Mouse (Mus musculus): ENCODE results near the gene Myh10. TPM values are rescaled to one million over a fixed set of nuclear protein-coding genes. Genes with fewer than 3 reads are reported as not detected.
A peak's percentile ranks its signal among the peaks of the same experiment; 100 is the strongest.
"Not testable (repeated sequence)": the region's sequence is repeated elsewhere in the genome, so short reads cannot be mapped to it uniquely, and the experiment has no call there.

The Myh10 gene
- polyA plus RNA-seq, 1 experiment from 2014 or later, result 129 TPM

GRCm38 (mm10) chr11:68831580-68831979 is 140.2 kb downstream of the Myh10 start:
- not testable (repeated sequence) for ATAC-seq (ENCODE audit: low FRiP score, low read depth); H3K27ac ChIP-seq; H3K9me3 ChIP-seq; H3K4me1 ChIP-seq; H3K9ac ChIP-seq; H3K27me3 ChIP-seq (replicated peaks); H3K4me2 ChIP-seq (replicated peaks); H3K4me3 ChIP-seq
- WGBS, result 95% methylated on average over 5 of the region's 5 CpGs
- peaks cover 63% of the 10 kb centered on the region for H3K36me3 ChIP-seq

GRCm38 (mm10) chr11:68832793-68833192 is 141.4 kb downstream of the Myh10 start:
- Histone ChIP-seq H3K36me3 (peaks cover 63% of the 10 kb centered on the region), H3K9ac (no peak overlapping the region), H3K27me3 (replicated peaks) (no peaks in the 10 kb centered on the region), H3K27ac (no peak overlapping the region), H3K4me1 (no peaks in the 10 kb centered on the region), H3K4me2 (replicated peaks) (no peak overlapping the region), H3K4me3 (no peak overlapping the region), H3K9me3 (no peaks in the 10 kb centered on the region)
- no peak for ATAC-seq (ENCODE audit: low FRiP score, low read depth)
- WGBS, result 73% methylated on average over 4 of the region's 4 CpGs

GRCm38 (mm10) chr11:68833593-68833992 is 142.2 kb downstream of the Myh10 start:
- Histone ChIP-seq H3K27me3 (replicated peaks) (no peaks in the 10 kb centered on the region), H3K4me1 (no peaks in the 10 kb centered on the region), H3K36me3 (peaks cover 55% of the 10 kb centered on the region), H3K9me3 (no peaks in the 10 kb centered on the region), H3K4me2 (replicated peaks) (no peak overlapping the region), H3K9ac (no peak overlapping the region), H3K27ac (no peak overlapping the region), H3K4me3 (no peak overlapping the region)
- ATAC-seq (ENCODE audit: low FRiP score, low read depth), result no peak

- no peak overlapping the region for H3K27ac ChIP-seq
- no peaks in the 10 kb centered on the region for H3K4me1 ChIP-seq
- 94% methylated on average over 3 of the region's 3 CpGs for WGBS
- peaks cover 54% of the 10 kb centered on the region for H3K36me3 ChIP-seq
- no peak overlapping the region for H3K4me2 ChIP-seq (replicated peaks)
- H3K4me3 ChIP-seq, result no peak overlapping the region
- no peaks in the 10 kb centered on the region for H3K9me3 ChIP-seq
- no peak for ATAC-seq (ENCODE audit: low FRiP score, low read depth)
- no peaks in the 10 kb centered on the region for H3K27me3 ChIP-seq (replicated peaks)
- no peak overlapping the region for H3K9ac ChIP-seq
Measured at GRCm38 (mm10) chr11:68835034-68835433, 143.7 kb downstream of the Myh10 start.

GRCm38 (mm10) chr11:68839606-68840005 is 148.2 kb downstream of the Myh10 start:
- H3K27me3 ChIP-seq (replicated peaks), result no peaks in the 10 kb centered on the region
- WGBS, result 69% methylated on average over 5 of the region's 5 CpGs
- no peak overlapping the region for H3K27ac ChIP-seq
- H3K4me2 ChIP-seq (replicated peaks), result no peak overlapping the region
- no peak overlapping the region for H3K4me3 ChIP-seq
- H3K9ac ChIP-seq, result no peak overlapping the region
- peaks cover 54% of the 10 kb centered on the region for H3K36me3 ChIP-seq
- ATAC-seq (ENCODE audit: low FRiP score, low read depth), result no peak
- no peaks in the 10 kb centered on the region for H3K4me1 ChIP-seq
- no peaks in the 10 kb centered on the region for H3K9me3 ChIP-seq

- Histone ChIP-seq H3K4me3 (no peak overlapping the region), H3K36me3 (no peaks in the 10 kb centered on the region), H3K4me2 (replicated peaks) (peak overlapping the region; percentile 30; the same call in 1 of the 2 replicates), H3K27me3 (replicated peaks) (no peaks in the 10 kb centered on the region), H3K9ac (no peak overlapping the region), H3K27ac (no peak overlapping the region), H3K9me3 (no peaks in the 10 kb centered on the region), H3K4me1 (peaks cover 18% of the 10 kb centered on the region)
- 91% methylated on average over 7 of the region's 7 CpGs for WGBS
- no peak for ATAC-seq (ENCODE audit: low FRiP score, low read depth)
Measured at GRCm38 (mm10) chr11:68850862-68851261, 159.5 kb downstream of the Myh10 start.

GRCm38 (mm10) chr11:68851644-68852485 is 160.5 kb downstream of the Myh10 start:
- no peak for ATAC-seq (ENCODE audit: low FRiP score, low read depth)
- H3K4me1 ChIP-seq, result peaks cover 18% of the 10 kb centered on the region
- WGBS, result 6% methylated on average over 13 of the region's 13 CpGs

GRCm38 (mm10) chr11:68852486-68852901 is 161.1 kb downstream of the Myh10 start:
- Histone ChIP-seq H3K36me3 (no peaks in the 10 kb centered on the region), H3K27ac (peak overlapping the region; percentile 87), H3K9me3 (no peaks in the 10 kb centered on the region), H3K4me3 (peak overlapping the region; percentile 89), H3K27me3 (replicated peaks) (no peaks in the 10 kb centered on the region), H3K4me2 (replicated peaks) (peak overlapping the region; percentile 69), H3K4me1 (peaks cover 18% of the 10 kb centered on the region), H3K9ac (peak overlapping the region; percentile 87)
- no peak; the same call in none of the 2 replicates for ATAC-seq (ENCODE audit: low FRiP score, low read depth)
- under 1% methylated on average over 36 of the region's 36 CpGs for WGBS

More at GRCm38 (mm10) chr11:68851644-68852485, 160.5 kb downstream of the Myh10 start:
- Histone ChIP-seq H3K9ac (peak overlapping the region; percentile 87), H3K4me3 (peak overlapping the region; percentile 89), H3K9me3 (no peaks in the 10 kb centered on the region), H3K4me2 (replicated peaks) (peak overlapping the region; percentile 69), H3K27me3 (replicated peaks) (no peaks in the 10 kb centered on the region), H3K36me3 (no peaks in the 10 kb centered on the region), H3K27ac (peak overlapping the region; percentile 87)

GRCm38 (mm10) chr11:68852932-68853409 is 161.6 kb downstream of the Myh10 start:
- WGBS, result under 1% methylated on average over 42 of the region's 42 CpGs
- ATAC-seq (ENCODE audit: low FRiP score, low read depth), result peak; percentile 100
- H3K9me3 ChIP-seq, result no peaks in the 10 kb centered on the region
- H3K4me2 ChIP-seq (replicated peaks), result peak overlapping the region; percentile 69
- H3K36me3 ChIP-seq, result no peaks in the 10 kb centered on the region
- peaks cover 18% of the 10 kb centered on the region for H3K4me1 ChIP-seq
- peak overlapping the region; percentile 87 for H3K27ac ChIP-seq
- H3K9ac ChIP-seq, result peak overlapping the region; percentile 87
- H3K27me3 ChIP-seq (replicated peaks), result no peaks in the 10 kb centered on the region
- H3K4me3 ChIP-seq, result peak overlapping the region; percentile 89

GRCm38 (mm10) chr11:68853611-68854401 is 162.4 kb downstream of the Myh10 start:
- peak; percentile 13; the same call in 1 of the 2 replicates for ATAC-seq (ENCODE audit: low FRiP score, low read depth)
- WGBS, result 54% methylated on average over 14 of the region's 14 CpGs
- H3K27ac ChIP-seq, result no peak overlapping the region

GRCm38 (mm10) chr11:68854621-68855020 is 163.3 kb downstream of the Myh10 start:
- Histone ChIP-seq H3K9ac (no peak overlapping the region), H3K4me2 (replicated peaks) (no peak overlapping the region), H3K36me3 (no peaks in the 10 kb centered on the region), H3K9me3 (no peaks in the 10 kb centered on the region), H3K4me1 (peaks cover 18% of the 10 kb centered on the region), H3K4me3 (no peak overlapping the region), H3K27ac (no peak overlapping the region), H3K27me3 (replicated peaks) (no peaks in the 10 kb centered on the region)
- 95% methylated on average over 3 of the region's 3 CpGs for WGBS
- no peak for ATAC-seq (ENCODE audit: low FRiP score, low read depth)

More at GRCm38 (mm10) chr11:68853611-68854401, 162.4 kb downstream of the Myh10 start:
- Histone ChIP-seq H3K4me2 (replicated peaks) (peak overlapping the region; percentile 69), H3K36me3 (no peaks in the 10 kb centered on the region), H3K4me3 (peak overlapping the region; percentile 31), H3K9ac (peak overlapping the region; percentile 38), H3K4me1 (peaks cover 18% of the 10 kb centered on the region), H3K27me3 (replicated peaks) (no peaks in the 10 kb centered on the region), H3K9me3 (no peaks in the 10 kb centered on the region)

- ATAC-seq (ENCODE audit: low FRiP score, low read depth), result no peak
- 86% methylated on average over 3 of the region's 3 CpGs for WGBS
Measured at GRCm38 (mm10) chr11:68857329-68857728, 166.0 kb downstream of the Myh10 start.

More at GRCm38 (mm10) chr11:68857329-68857728, 166.0 kb downstream of the Myh10 start:
- H3K36me3 ChIP-seq, result no peaks in the 10 kb centered on the region
- no peaks in the 10 kb centered on the region for H3K9me3 ChIP-seq
- H3K27me3 ChIP-seq (replicated peaks), result no peaks in the 10 kb centered on the region
- H3K4me2 ChIP-seq (replicated peaks), result no peak overlapping the region
- H3K9ac ChIP-seq, result no peak overlapping the region
- H3K27ac ChIP-seq, result no peak overlapping the region
- no peak overlapping the region for H3K4me3 ChIP-seq
- peaks cover 5% of the 10 kb centered on the region; the same call in 1 of the 2 replicates for H3K4me1 ChIP-seq

Data from neural tube, embryonic 12.5 days (tissue).